Mouse (Mus musculus): ENCODE results near the gene Bhlhb9.
"Not testable (repeated sequence)": the region's sequence is repeated elsewhere in the genome, so short reads cannot be mapped to it uniquely, and the experiment has no call there.

The Bhlhb9 gene

DNA sequence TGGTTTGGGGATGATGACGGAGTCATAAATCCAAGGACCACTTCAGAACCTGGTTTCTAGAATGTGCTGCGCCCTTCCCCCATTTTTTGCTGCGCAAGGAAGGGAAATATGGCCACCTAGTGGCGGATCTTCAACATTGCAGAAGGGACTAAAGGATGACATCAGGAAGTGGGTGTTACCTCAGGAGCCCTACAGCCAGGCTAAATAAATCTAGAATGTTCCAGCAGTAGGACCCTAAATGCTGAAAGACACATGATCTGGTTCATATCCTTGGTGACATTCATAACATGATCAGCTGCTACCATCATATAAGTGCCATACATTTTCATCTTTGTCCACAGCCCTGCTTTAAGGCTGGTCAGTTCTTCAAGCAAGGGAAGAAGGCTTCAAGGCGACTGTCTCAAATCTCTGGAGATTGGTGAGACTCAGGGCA, at the start of gene Bhlhb9:
Gene Bhlhb9 (plus strand): TSS at position 383 of the 433 bp plus-strand sequence.
- DNase-seq, result peak; percentile 54

DNA sequence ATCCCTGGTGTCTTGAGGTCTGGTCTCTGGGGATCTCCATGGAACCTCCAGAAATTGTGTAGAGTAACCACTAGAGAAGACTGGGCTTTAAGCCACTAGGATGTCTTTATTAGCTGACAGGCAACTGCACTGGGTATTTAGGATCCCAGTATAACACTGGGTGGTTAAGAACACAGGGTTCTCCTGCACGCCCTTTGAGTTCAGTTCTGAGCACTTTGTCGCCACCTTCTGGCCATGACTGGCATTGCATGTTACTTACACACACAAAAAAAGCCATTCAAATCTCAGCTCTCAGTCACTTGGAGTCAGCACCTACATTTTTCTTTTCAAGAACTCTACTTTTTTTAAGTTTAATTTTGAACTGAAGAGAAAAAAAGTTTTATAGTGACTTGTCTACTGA, 44.6 kb upstream of the Bhlhb9 start:
- DNase-seq, result peak; percentile 56

DNA sequence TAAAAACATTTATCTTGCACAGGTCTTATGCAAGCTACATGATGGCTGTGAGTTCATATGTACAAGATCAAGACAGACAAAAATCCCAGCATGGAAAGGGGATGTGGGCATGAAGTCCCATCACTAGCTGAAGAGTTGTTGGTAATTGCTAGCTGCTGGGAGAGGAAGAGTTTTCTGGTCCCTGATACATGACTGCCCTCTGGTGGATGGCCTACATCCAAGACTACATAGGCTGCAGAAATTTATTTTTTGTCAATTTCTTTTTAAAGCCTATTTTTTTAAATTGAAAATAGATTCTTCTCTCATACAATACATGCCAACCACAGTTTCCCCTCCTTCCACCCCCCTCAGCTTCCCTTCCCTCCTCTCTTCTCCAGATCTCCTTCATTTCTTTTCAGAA, 35.7 kb upstream of the Bhlhb9 start:
- peak; percentile 15 for DNase-seq

DNA sequence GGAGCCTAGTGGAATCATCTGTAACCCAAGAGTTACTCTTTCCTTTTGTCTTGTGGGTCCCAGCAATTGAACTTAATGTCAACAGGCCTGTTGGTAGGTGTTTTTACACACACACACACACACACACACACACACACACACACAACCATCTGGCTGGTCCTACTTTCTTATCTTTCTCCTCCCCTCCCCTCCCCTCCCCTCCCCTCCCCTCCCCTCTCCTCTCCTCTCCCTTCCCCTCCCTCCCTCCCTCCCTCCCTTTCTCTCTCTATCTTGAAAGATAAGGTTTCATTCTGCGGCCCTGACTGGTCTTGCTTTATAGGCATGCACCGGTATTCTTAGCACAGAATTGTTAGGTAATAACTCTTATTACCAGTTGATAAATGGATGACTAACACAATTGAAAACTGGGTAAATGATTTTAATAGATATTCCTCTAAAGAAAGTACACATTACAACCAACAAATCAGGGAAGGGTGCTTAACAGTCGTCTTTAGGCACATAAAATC, 29.3 kb upstream of the Bhlhb9 start:
- DNase-seq, result no peak

DNA sequence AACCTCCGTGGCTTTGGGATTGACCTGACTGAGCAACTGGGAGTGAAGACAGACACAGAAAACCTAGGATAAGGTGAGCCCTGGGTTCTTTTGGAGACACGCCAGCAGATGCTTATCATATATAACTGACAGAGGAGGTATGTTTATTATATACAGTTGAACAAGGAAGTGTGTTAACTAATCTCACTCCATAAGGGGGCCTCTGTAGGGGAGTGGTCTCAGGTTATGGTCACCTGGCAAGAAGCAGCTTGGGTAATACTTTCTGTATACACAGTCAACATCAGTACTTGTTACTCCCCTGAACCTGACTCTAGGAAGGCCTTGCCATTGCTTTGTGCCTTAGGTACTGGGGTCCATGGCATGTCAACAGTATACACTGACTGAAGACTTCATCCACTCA, 28.8 kb upstream of the Bhlhb9 start:
- DNase-seq, result no peak

DNA sequence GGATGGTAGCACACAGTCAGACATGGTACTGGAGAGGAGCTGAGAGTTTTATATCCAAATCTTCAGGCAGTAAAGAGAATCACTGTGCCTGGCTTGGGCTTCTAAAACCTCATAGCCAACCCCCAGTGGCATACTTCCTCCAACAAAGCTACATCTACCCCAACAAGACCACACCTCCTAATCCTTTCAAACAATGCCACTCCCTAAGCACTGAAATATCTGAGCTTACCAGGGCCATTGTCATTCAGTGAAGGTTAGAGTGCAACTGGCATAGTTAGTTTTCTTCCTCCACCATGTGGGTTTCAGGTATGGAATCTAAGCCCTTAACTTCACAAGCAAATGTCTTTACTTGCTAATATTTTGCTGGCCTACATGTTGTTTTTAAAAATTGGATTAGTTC, 5.9 kb upstream of the Bhlhb9 start:
- DNase-seq, result no peak

DNA sequence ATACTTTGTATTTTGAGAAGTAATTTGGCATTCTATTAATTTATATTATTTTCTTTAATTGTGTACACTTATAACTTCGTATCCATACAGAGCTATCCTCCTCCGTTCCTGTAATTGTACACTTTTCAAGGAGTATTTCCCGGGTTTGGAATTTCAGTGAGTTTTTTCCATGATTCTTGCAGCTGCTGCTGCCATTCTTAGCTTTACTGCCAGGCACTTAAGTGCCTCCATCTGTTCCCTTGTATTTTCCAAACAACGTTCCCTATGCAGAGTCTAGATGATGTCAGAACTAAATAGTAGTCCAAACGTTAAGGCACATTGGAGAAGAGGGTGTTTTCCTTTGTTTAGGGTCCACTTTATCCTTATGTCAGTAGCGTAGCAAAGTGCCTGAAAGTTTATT, 5.1 kb upstream of the Bhlhb9 start:
- no peak for DNase-seq

DNA sequence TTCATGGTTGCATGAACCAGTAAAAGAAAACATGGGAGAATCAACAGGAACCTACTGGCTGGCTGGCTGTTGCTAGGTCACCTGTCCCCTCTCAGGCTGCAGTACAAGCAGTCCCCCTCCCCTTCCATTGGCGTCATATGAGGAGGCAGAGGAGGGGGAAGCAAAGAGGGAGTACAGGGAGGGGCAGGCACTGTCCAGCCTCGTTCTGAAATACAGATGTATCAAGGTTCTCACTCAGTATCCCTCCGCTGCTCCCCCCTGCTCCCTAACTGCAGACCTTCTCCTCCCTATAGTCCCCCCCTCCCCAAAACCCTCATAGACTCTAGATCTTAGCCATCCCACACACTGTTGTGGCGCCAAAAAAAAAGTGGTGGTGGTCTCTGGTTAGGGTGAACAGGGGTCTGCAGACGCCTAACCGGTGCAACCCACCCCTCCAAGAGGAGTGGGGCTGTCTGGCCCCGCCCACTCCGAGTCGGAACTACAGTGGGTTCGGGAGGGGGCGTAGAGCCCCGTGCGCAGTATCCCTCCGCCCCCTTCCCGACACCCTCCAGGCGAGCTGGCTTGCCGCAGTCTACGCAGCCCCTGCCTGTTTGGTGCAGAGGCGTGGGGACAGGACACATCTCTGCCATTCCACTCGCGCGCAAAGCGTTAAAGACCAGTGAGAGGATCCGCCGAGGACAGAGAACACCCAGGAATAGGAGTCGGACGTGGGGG, 1.6 kb upstream of the Bhlhb9 start:
- peak; percentile 60 for DNase-seq

DNA sequence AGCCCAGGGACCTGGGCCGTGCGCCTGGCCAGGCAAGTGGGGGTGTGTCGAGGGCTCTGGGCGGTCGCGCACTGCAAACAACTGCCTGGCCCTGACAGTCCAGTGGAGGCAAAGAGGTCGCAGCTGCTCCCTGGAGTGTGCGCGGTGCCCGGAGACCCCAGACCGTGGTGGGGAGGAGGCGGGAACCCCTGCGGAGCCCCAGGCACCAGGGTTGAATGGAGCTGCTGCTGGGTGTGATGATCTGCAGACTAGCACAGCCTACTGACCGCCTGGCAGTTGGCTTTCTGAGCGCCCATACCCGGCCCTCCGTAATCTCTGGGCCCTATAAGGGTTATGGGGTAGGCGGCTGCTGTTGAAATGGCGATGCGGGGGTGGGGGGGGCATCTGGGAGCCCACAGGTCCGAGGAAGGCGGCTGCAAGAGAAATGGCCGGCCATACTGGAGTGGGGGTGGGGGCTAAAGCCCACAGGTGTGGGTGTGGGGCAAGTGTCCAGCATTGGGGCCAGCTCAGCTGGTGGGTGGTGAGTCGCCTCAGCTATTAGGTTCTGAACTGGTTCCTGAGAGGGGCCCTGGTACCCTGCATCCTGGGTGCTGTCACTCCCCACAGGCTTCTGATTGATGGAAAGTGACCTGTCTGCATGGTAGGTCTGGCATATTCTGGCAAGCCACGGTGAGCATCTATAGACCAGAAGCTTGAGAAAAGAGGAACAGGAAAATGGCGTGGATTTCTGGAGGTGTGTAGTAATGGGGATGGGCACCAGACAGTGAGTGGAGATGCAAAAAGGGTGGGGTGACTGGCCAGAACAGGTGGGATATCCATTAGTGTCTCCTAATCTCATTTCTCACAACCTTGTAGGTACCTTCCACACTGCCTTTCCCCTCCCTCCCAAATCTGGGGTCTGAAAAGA, 836 bp upstream of the Bhlhb9 start:
- not testable (repeated sequence) for DNase-seq

DNA sequence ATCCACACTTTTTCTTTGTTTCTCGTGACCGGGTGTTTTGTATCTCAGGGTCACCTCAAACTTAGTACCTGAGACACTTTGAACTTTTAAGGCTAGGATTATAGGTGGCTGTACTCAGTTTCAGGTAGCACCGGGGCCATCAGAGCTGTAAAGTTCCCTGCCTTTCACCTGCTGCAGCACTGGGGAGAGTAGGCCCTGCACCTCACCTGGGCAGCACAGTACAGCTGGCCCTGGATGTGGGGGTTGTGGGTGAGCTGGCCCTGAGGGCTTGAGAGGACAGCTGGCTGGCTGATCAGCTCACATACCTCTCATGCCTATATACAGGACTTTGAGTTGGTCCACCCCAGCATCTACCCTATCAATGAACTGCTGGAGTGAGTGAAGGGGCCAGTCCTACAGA, 6.8 kb downstream of the Bhlhb9 start:
- no peak for DNase-seq

DNA sequence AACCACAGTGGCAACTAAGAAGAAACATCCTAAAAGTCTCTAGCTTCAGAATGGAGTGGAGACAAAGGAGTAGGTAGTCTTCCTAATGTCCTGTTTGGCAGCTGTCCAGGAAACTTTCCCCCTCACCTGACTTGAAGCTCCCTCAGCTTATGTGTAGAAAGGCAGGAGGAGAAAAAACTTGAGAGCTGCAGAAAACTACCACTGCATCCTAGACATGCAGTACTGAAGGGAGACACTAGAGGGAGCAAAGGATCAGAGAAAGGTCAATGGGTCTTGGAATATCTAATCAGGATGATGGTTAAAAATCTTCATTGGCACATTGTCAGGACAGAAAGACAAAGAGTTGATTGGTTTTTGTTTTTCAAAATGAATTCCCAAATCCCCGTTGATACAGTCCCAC, 8.4 kb downstream of the Bhlhb9 start:
- DNase-seq, result no peak

DNA sequence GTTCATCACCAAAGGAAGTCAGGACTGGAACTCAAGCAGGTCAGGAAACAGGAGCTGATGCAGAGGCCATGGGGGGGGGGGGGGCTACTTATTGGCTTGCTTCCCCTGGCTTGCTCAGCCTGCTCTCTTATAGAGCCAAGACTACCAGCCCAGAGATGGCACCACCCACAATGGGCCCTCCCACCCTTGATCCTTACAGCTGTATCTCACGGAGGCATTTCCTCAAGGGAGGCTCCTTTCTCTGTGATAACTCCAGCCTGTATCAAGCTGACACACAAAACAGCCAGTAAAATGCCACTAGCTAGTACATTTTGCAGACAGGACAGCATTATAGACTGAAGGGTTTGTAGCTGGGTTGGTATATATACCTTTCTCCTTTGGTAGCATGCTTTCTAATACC, 38.5 kb downstream of the Bhlhb9 start:
- DNase-seq, result not testable (repeated sequence)

DNA sequence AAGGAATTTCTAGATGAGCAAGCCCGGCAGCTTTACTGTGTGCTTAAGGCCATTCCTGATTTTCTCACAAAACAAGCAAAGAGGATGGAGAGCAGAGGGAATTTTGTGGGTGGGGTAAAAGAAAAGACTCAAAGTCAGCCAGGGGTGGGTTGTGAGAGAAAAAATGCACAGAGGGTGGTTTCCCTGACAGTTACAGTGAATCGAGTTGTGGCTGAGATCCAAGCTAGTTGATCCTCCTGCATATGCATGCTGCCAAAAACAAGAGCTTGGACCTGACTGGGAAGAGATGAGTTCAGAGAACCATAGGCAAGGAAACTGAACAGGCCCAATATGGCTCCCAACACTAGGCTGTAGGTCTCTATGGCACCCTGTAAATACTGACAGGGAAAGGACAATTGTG, 40.5 kb downstream of the Bhlhb9 start:
- no peak for DNase-seq

DNA sequence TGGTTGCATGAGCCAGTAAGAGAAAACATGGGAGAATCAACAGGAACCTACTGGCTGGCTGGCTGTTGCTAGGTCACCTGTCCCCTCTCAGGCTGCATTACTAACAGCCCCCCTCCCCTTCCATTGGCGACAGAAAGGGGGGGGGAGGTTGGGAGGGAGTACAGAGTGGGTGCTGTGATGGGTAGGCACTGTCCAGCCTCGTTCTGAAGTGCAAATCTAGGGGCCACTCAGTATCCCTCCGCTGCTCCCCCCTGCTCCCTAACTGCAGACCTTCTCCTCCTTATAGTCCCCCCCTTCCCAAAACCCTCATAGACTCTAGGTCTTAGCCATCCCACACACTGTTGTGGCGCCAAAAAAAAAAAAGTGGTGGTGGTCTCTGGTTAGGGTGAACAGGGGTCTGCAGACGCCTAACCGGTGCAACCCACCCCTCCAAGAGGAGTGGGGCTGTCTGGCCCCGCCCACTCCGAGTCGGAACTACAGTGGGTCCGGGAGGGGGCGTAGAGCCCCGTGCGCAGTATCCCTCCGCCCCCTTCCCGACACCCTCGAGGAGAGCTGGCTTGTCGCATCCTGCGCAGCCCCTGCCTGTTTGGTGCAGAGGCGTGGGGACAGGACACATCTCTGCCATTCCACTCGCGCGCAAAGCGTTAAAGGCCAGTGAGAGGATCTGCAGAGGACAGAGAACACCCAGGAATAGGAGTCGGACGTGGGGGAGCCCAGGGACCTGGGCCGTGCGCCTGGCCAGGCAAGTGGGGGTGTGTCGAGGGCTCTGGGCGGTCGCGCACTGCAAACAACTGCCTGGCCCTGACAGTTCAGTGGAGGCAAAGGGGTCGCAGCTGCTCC, 41.3 kb downstream of the Bhlhb9 start, which contains the start of gene Gprasp2:
Gene Gprasp2 (plus strand): TSS at position 514 of the 840 bp plus-strand sequence.
- peak; percentile 60 for DNase-seq

DNA sequence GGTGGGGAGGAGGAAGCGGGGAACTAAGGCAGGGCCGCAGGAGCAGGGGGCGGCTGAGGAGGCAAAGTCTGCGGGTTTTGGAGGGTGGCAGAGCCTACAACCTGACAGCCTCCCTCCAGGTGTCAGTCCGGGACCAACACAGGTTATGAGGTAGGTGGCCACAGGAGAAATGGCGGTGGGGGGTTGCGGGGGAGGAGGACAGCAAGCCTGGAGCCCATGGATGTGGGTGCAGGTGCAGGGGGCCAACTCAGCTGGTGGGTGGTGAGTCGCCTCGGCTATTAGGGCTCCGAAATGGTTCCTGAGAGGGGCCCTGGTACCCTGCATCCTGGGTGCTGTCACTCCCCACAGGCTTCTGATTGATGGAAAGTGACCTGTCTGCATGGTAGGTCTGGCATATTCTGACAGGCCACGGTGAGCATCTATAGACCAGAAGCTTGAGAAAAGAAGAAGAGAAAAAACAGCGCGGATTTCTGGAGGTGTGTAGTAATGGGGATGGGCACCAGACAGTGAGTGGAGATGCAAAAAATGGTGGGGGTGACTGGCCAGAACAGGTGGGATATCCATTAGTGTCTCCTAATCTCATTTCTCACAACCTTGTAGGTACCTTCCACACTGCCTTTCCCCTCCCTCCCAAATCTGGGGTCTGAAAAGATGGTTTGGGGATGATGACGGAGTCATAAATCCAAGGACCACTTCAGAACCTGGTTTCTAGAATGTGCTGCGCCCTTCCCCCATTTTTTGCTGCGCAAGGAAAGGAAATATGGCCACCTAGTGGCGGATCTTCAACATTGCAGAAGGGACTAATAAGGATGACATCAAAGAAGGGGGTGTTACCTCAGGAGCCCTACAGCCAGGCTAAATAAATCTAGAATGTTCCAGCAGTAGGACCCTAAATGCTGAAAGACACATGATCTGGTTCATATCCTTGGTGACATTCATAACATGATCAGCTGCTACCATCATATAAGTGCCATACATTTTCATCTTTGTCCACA, 42.3 kb downstream of the Bhlhb9 start:
- DNase-seq, result not testable (repeated sequence)

DNA sequence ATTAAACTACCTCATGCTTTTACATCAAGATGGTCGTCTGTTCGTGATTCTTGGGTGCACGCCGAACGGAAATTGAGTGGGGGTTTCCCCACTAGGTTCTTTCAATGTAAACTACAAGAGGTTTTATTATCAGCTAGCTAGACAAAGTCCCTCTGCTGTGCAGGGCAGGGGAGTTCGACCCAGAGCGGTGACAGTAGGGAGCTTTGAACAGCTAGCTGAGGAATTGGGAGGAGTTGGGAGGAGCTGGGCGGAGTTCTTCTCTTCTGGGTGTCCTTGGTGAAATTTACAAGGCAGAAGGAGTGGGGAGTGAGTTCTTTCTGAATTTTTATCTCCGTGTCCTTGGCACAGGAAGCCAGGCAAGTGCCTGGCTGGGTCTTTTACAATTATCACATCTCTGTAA, 69.4 kb downstream of the Bhlhb9 start:
- DNase-seq, result not testable (repeated sequence)

DNA sequence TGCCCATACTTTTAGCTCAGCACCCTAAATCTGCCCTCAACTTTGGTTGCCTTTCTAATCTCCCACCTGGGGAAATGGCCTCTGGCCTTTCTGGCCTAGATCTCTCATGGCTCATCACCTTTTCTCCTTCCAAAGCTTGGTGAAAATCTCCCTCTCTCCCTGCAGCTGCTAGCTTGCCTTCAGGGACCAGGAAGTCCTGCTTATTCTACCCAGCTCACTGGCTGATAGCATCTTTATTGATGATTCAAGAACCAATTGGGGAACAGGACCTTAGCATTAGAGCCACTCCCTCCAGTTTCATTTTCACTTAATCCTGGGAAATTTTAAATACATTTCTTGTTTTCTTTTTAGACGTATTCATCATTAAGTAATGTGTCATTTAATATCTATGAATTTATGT, 79.3 kb downstream of the Bhlhb9 start:
- no peak for DNase-seq

DNA sequence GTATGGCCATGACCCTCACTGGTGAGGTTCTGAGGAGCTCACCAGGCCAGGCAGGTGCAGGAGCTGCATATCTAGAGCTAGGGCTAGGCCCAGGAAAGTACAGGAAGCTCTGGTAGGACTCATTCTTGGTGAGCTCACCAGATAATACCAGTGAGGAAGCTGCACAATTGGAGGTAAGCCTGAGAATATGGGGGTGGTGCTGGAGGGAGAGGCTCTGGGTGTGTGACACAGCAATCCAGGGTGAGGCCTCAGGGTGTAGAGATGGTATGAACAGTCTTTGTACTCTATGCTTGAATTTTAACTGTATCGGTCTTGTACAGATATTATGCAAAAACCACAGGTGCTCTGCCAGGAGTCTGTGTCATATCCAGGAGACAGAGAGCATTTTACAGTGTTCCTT, 82.2 kb downstream of the Bhlhb9 start:
- DNase-seq, result no peak

DNA sequence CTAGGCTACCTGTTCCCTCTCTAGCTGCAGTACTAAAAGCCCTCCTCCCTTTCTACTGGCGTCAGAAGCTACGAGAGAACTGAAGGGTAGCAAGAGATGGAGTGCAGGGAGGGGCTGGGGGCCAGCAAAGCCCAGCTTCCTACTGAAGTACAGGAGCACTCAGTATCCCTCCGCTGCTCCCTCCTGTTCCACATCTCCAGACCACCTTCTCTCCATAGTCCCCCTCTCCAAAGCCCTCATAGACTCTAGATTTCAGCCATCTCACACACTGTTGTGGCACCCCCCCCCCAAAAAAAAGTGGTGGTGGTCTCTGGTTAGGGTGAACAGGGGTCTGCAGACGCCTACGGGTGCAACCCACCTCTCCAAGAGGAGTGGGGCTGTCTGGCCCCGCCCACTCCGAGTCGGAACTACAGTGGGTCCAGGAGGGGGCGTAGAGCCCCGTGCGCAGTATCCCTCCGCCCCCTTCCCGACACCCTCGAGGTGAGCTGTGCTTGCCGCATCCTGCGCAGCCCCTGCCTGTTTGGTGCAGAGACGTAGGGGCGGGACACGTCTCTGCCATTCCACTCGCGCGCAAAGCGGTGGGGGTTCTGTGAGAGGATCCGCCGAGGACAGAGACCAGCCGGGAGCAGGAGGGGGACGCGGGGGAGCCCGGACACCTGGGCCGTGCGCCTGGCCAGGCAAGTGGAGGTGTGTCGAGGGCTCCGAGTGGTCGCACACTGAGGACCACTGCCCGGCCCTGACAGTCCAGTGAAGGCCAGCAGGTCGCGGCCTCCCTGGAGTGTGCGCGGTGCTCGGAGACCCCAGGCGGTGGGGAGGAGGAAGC, 88.2 kb downstream of the Bhlhb9 start:
- DNase-seq, result peak; percentile 86

DNA sequence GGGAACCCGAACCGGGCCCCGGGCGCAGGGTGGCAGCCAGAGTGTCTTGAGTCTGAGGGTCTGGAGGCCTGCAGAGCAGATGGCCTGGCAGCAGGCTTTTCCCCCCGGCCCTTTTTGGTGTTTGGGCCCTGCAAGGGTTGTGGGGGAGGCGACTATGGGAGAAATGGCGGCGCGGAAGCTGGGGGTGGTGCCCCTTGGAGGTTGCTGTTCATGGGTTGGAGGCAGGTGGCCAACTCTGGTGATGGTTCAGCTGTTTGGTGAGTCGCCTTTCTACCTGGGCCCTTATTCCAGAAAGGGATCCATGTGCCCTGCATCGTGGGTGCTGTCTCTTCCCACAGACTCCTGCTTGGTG, 88.8 kb downstream of the Bhlhb9 start:
- peak; percentile 5 for DNase-seq

DNA sequence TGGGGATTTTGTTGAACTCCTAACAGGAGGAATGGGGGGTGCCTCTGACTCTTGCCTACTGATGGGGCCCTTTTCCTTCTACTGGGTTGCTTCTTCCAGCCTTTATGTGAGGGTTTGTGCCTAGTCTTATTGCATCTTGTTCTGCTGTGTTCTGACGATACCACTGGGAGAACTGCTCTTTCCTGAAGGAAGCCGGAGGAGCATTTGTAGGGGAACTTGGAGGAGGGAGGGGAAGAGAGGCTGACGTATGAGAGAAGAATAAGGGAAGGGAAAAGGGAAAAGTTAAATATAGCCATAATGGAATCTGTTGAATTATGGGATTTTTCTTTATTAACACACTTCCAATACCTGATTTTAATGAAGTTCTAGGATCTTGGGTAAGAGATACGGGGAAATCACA, 119.2 kb downstream of the Bhlhb9 start:
- no peak for DNase-seq
